Mouse (Mus musculus) heart, postnatal 0 days (tissue): Measurements from ENCODE around the gene Grm3. TPM values are rescaled to one million over a fixed set of nuclear protein-coding genes. Genes with fewer than 3 reads are reported as not detected.

Experiments
- ATAC-seq: fragments of 200-750 bp; cut with Nextera tagmentation; 2 replicates; pipeline ENCODE4 v1.8.0; 2017; ENCODE audit warnings: low read depth, moderate number of reproducible peaks, moderate library complexity; ENCODE audit not compliant: insufficient read depth
- DNase-seq: peaks from one replicate; pipeline ENCODE4 v3.0.0-alpha.2; 2016; ENCODE audit warnings: low spot score
- H3K27ac ChIP-seq: fragments of 300-500 bp; sonication (generic); 2 replicates; pipeline ENCODE4 v1.5.1; 2014; ENCODE audit warnings: low read depth, mild to moderate bottlenecking
- H3K27me3 ChIP-seq: fragments of 300-500 bp; sonication (generic); 2 replicates; pipeline ENCODE4 v1.6.1; 2014; ENCODE audit warnings: low read length, mixed read lengths; ENCODE audit not compliant: control insufficient read depth, insufficient read depth
- H3K36me3 ChIP-seq: fragments of 300-500 bp; sonication (generic); replicated peaks from 2 replicates; pipeline ENCODE4 v1.6.1; 2014; ENCODE audit warnings: low read length, mixed read lengths; ENCODE audit not compliant: control insufficient read depth, insufficient read depth
- H3K4me1 ChIP-seq: fragments of 300-500 bp; sonication (generic); 2 replicates; pipeline ENCODE4 v1.6.1; 2014; ENCODE audit warnings: antibody characterized with exemption; ENCODE audit not compliant: control insufficient read depth, insufficient read depth
- H3K4me2 ChIP-seq: fragments of 300-500 bp; sonication (generic); 2 replicates; pipeline ENCODE4 v1.6.1; 2014; ENCODE audit warnings: low read depth, mild to moderate bottlenecking, low read length, moderate library complexity
- H3K4me3 ChIP-seq: fragments of 300-500 bp; sonication (generic); 2 replicates; pipeline ENCODE4 v1.5.1; 2014; ENCODE audit warnings: low read depth, low read length
- H3K9ac ChIP-seq: fragments of 300-500 bp; sonication (generic); replicated peaks from 2 replicates; pipeline ENCODE4 v1.6.1; 2014; ENCODE audit warnings: low read depth, low read length, mixed read lengths
- H3K9me3 ChIP-seq: fragments of 300-500 bp; sonication (generic); replicated peaks from 2 replicates; pipeline ENCODE4 v1.6.1; 2016; ENCODE audit warnings: low read length; ENCODE audit not compliant: control insufficient read depth
- CTCF ChIP-seq: IDR thresholded peaks from 2 replicates; pipeline ENCODE4 v1.5.1; 2016; ENCODE audit warnings: antibody characterized with exemption, control low read depth, low read depth
- EP300 ChIP-seq: IDR thresholded peaks from 2 replicates; pipeline ENCODE4 v1.6.1; 2016; ENCODE audit warnings: antibody characterized with exemption, low read depth
- WGBS: fragments of 180-500 bp; shearing (Covaris S2); extraction: QIAGEN DNeasy Blood & Tissue Kit; methylation state at CpG from one replicate; pipeline ENCODE4 v1.1.7; 2014; 5-methylcytosine and 5-hydroxymethylcytosine counted together
- polyA plus RNA-seq: library from polyadenylated mRNA; unstranded; fragments of >200 nt; fragmentation: Nextera tagmentation; extraction: Ambion mirVana; gene quantifications from 2 replicates; pipeline ENCODE4 v1.2.1, GENCODE M21; 2015
- total RNA-seq: library from RNA; depleted of rRNA; stranded (reverse); fragments of >200 nt; gene quantifications from 2 replicates; pipeline ENCODE4 v1.2.3, GENCODE M21; 2014; ENCODE audit warnings: low replicate concordance

Gene Grm3
- total and polyA plus RNA-seq, 2 experiments from 2014 or later: 0.04 TPM; not detected in 1

- Histone ChIP-seq H3K9me3 (no peaks in the 10 kb centered on the region), H3K4me3 (no peak overlapping the region), H3K27ac (no peak overlapping the region), H3K4me2 (no peak overlapping the region), H3K9ac (no peak overlapping the region), H3K27me3 (no peaks in the 10 kb centered on the region), H3K36me3 (no peaks in the 10 kb centered on the region), H3K4me1 (no peaks in the 10 kb centered on the region)
- no peak for TF ChIP-seq CTCF
- TF ChIP-seq EP300: no peak
- no peak for ATAC-seq
- DNase-seq: no peak
- 57% methylated on average over 1 of the region's 1 CpGs for WGBS
Observed at GRCm38 (mm10) chr5:9669002-9669401, 56.0 kb downstream of the Grm3 start.

GRCm38 (mm10) chr5:9663416-9663815, 61.6 kb downstream of the Grm3 start:
- no peaks in the 10 kb centered on the region for H3K36me3 ChIP-seq
- H3K4me2 ChIP-seq: no peak overlapping the region
- H3K4me1 ChIP-seq: no peaks in the 10 kb centered on the region
- no peaks in the 10 kb centered on the region for H3K9me3 ChIP-seq
- ATAC-seq (no peak), DNase-seq (no peak)
- no peaks in the 10 kb centered on the region for H3K27me3 ChIP-seq
- 65% methylated on average over 3 of the region's 3 CpGs for WGBS
- no peak overlapping the region for H3K27ac ChIP-seq
- no peak overlapping the region for H3K9ac ChIP-seq
- no peak for TF ChIP-seq CTCF
- no peak for TF ChIP-seq EP300
- no peak overlapping the region for H3K4me3 ChIP-seq

DNA sequence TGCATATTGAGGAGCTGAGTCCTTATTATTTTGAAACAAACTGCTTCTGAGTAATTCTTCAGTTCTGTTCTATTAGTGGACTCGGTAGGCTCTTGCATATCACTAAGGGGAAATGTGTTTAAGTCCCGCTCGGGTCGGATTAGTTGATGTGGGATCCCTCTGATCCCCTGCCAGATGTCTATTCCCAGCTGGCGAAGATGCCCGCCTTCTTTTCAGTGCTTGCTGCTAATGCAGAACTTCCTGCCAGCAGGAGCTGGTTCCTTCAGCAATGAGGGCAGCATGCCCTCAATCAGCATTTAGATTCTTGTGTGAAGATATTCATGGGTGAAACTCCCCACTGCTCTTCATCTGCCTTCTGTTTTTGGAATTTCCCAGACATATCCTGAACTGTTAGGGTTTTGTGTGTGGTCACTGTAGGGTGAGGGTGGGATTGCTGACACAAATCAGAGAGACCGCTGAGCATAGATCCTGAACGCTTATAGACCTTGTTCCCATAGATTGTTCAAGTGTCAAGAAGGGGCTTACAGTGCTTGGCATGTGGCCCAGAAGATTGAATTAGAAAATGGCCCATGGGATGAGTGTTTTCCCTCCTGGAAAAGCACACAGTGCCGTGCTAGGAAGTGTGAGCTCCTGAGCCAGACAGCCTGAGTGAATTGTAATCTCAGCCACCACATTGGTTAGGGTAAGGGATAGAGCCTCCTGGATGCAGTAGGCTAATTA, 62.9 kb downstream of the Grm3 start:
- 38% methylated on average over 9 of the region's 9 CpGs for WGBS
- TF ChIP-seq EP300 (no peak), CTCF (no peak)

DNA sequence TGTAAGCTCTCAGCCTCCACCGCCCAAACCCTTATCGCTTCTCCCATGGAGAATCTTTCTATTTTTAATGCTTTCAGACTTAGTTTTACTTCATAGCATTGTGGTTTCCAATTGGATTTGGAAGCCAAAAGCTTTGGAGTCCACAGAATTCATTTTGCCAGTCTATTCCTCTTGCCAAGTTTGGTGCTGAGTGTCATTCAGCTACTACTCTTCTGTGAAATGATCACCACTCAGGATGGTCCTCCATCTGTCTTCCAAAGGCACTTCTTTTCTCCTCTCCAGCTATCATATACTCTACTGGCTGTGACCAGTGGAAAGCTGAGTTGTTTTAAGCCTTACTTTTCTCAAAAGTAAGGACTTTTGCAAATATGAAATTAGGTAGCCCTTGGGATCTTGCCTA, 86.4 kb downstream of the Grm3 start:
- Histone ChIP-seq H3K4me2 (no peak overlapping the region), H3K36me3 (no peaks in the 10 kb centered on the region), H3K4me3 (no peak overlapping the region), H3K27ac (no peak overlapping the region), H3K27me3 (no peaks in the 10 kb centered on the region), H3K9ac (no peak overlapping the region), H3K9me3 (no peaks in the 10 kb centered on the region), H3K4me1 (no peaks in the 10 kb centered on the region)
- ATAC-seq (no peak), DNase-seq (no peak)
- 73% methylated on average over 2 of the region's 2 CpGs for WGBS
- TF ChIP-seq EP300 (no peak), CTCF (no peak)

More for the DNA sequence above, 62.9 kb downstream of the Grm3 start:
- Histone ChIP-seq H3K36me3 (no peaks in the 10 kb centered on the region), H3K27ac (no peak overlapping the region), H3K9ac (no peak overlapping the region), H3K4me1 (no peaks in the 10 kb centered on the region), H3K9me3 (no peaks in the 10 kb centered on the region), H3K27me3 (no peaks in the 10 kb centered on the region), H3K4me2 (no peak overlapping the region), H3K4me3 (no peak overlapping the region)
- no peak for ATAC-seq
- DNase-seq: no peak

- no peaks in the 10 kb centered on the region for H3K4me1 ChIP-seq
- TF ChIP-seq CTCF: peak; percentile 36; the same call in 1 of the 2 replicates
- no peak for TF ChIP-seq EP300
- no peak overlapping the region for H3K4me3 ChIP-seq
- H3K36me3 ChIP-seq: no peaks in the 10 kb centered on the region
- no peaks in the 10 kb centered on the region for H3K9me3 ChIP-seq
- DNase-seq: peak; percentile 70
- H3K4me2 ChIP-seq: no peak overlapping the region
- H3K27me3 ChIP-seq: no peaks in the 10 kb centered on the region
- H3K27ac ChIP-seq: peak overlapping the region; percentile 39; the same call in 1 of the 2 replicates
- no peak overlapping the region for H3K9ac ChIP-seq
- ATAC-seq: peak; percentile 91
- 8% methylated on average over 2 of the region's 2 CpGs for WGBS
Observed at GRCm38 (mm10) chr5:9627220-9627619, 97.8 kb downstream of the Grm3 start.

GRCm38 (mm10) chr5:9624396-9624795, 100.6 kb downstream of the Grm3 start:
- no peaks in the 10 kb centered on the region for H3K36me3 ChIP-seq
- no peak for ATAC-seq
- H3K27me3 ChIP-seq: no peaks in the 10 kb centered on the region
- DNase-seq: no peak
- no peak overlapping the region for H3K9ac ChIP-seq
- TF ChIP-seq EP300 (no peak), CTCF (no peak)
- no peak overlapping the region for H3K27ac ChIP-seq
- H3K4me3 ChIP-seq: no peak overlapping the region
- no peaks in the 10 kb centered on the region for H3K9me3 ChIP-seq
- H3K4me1 ChIP-seq: no peaks in the 10 kb centered on the region
- no peak overlapping the region for H3K4me2 ChIP-seq
- whole genome bisulfite sequencing: 68% methylated on average over 4 of the region's 4 CpGs
